Mouse (Mus musculus) embryo, embryonic 11 days (tissue): Measurements from ENCODE around the gene Fads2.

ENCODE experiments used
- DNase-seq: peaks from one replicate; pipeline ENCODE4 v3.0.0-alpha.2; 2015

Fads2 gene

GRCm38 (mm10) chr19:10040866-10041387, 60.6 kb downstream of the Fads2 start:
- no peak for DNase-seq

- no peak for DNase-seq
Observed at GRCm38 (mm10) chr19:10039615-10040014, 61.9 kb downstream of the Fads2 start.

GRCm38 (mm10) chr19:10038910-10039309, 62.6 kb downstream of the Fads2 start:
- DNase-seq, result no peak

- DNase-seq, result no peak
Observed at GRCm38 (mm10) chr19:10038364-10038763, 63.2 kb downstream of the Fads2 start.

- DNase-seq, result no peak
Observed at GRCm38 (mm10) chr19:10037534-10037933, 64.0 kb downstream of the Fads2 start.

GRCm38 (mm10) chr19:10034785-10035447, 66.6 kb downstream of the Fads2 start:
- DNase-seq, result peak; percentile 83

GRCm38 (mm10) chr19:10034356-10034755, 67.2 kb downstream of the Fads2 start:
- DNase-seq, result no peak

- peak; percentile 83 for DNase-seq
Observed at GRCm38 (mm10) chr19:10033211-10033973, 68.2 kb downstream of the Fads2 start.

GRCm38 (mm10) chr19:10029746-10030145, 71.8 kb downstream of the Fads2 start:
- DNase-seq, result no peak

GRCm38 (mm10) chr19:10025169-10025875, 76.2 kb downstream of the Fads2 start:
- DNase-seq, result peak; percentile 64

- DNase-seq, result no peak
Observed at GRCm38 (mm10) chr19:10023304-10023758, 78.2 kb downstream of the Fads2 start.

- DNase-seq, result peak; percentile 71
Observed at GRCm38 (mm10) chr19:10022414-10023303, 78.9 kb downstream of the Fads2 start.

- no peak for DNase-seq
Observed at GRCm38 (mm10) chr19:10021981-10022380, 79.6 kb downstream of the Fads2 start.

GRCm38 (mm10) chr19:10019214-10019760, 82.3 kb downstream of the Fads2 start:
- no peak for DNase-seq

- DNase-seq, result no peak
Observed at GRCm38 (mm10) chr19:10018527-10018818, 83.1 kb downstream of the Fads2 start.

- peak; percentile 95 for DNase-seq
Observed at GRCm38 (mm10) chr19:10017637-10018526, 83.7 kb downstream of the Fads2 start.

GRCm38 (mm10) chr19:10016151-10016550, 85.4 kb downstream of the Fads2 start:
- no peak for DNase-seq

- no peak for DNase-seq
Observed at GRCm38 (mm10) chr19:10015442-10015841, 86.1 kb downstream of the Fads2 start.

- DNase-seq, result no peak
Observed at GRCm38 (mm10) chr19:10014824-10015223, 86.7 kb downstream of the Fads2 start.

- peak; percentile 89 for DNase-seq
Observed at GRCm38 (mm10) chr19:10013913-10014312, 87.6 kb downstream of the Fads2 start.

GRCm38 (mm10) chr19:10013348-10013747, 88.2 kb downstream of the Fads2 start:
- peak; percentile 63 for DNase-seq
